Mouse (Mus musculus): ENCODE measurements at regions not wholly inside any gene's neighbourhood (a gene's known extent, or its start where the extent isn't known, plus 50 kb on each side); places are given as distances from the start of the nearest gene placed in this dataset.

DNA sequence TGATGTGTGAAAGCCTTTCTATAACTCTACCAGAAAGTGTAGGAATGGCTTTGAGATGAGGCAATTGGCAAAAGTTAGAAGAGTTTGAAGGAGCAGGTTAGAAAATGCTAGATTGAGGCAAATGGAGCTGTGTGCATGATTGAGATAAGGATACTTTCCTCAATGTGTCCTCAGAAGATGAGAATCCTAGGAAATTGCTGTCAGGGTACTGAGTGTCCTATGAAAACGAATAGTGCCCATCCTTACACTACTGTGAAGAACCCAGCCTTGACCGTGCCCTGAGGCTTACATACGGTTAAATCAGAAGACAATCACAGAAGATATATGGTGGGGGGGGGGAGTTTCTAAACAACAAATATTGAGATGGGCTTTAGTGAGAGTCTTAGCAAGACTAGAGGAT is 162.8 kb upstream of the Stt3b start:
- TF ChIP-seq TCF3 (IDR thresholded peaks at IDR 0.05; ENCODE audit: insufficient read length, low read depth) (no peak), POLR2A (IDR thresholded peaks at IDR 0.05; ENCODE audit: insufficient read length, low read depth) (no peak), CEBPB (IDR thresholded peaks at IDR 0.05; ENCODE audit: insufficient read depth, poor library complexity, severe bottlenecking) (no peak), E2F4 (IDR thresholded peaks at IDR 0.05; ENCODE audit: insufficient read depth) (no peak), MYOD1 (IDR thresholded peaks at IDR 0.05; ENCODE audit: control insufficient read depth in 1 of 3, insufficient read length in 2 of 3, low read depth in 2 of 3) (no peak), POLR2AphosphoS2 (IDR thresholded peaks at IDR 0.05; ENCODE audit: insufficient read length, low read depth) (no peak), MAX (IDR thresholded peaks at IDR 0.05; ENCODE audit: low read depth) (no peak), MYOG (IDR thresholded peaks at IDR 0.05; ENCODE audit: control insufficient read depth in 1 of 3, insufficient read depth in 1 of 3, insufficient read length in 2 of 3, low read depth in 2 of 3) (no peak), USF1 (IDR thresholded peaks at IDR 0.05; ENCODE audit: low read depth) (no peak), SRF (IDR thresholded peaks at IDR 0.05; ENCODE audit: control insufficient read depth, insufficient read length, low read depth) (no peak)

Measured in myocyte (in vitro differentiated cells).